Mouse (Mus musculus) retina, postnatal 1 day (tissue): ENCODE measurements around the gene Mob1b.
A peak's percentile ranks its signal among the peaks of the same experiment; 100 is the strongest.

Experiments
- DNase-seq: peaks from one replicate; pipeline ENCODE4 v3.0.0-alpha.2; 2012

The Mob1b gene

GRCm38 (mm10) chr5:88785059-88785458 lies 64.4 kb downstream of the Mob1b start:
- DNase-seq: no peak

DNA sequence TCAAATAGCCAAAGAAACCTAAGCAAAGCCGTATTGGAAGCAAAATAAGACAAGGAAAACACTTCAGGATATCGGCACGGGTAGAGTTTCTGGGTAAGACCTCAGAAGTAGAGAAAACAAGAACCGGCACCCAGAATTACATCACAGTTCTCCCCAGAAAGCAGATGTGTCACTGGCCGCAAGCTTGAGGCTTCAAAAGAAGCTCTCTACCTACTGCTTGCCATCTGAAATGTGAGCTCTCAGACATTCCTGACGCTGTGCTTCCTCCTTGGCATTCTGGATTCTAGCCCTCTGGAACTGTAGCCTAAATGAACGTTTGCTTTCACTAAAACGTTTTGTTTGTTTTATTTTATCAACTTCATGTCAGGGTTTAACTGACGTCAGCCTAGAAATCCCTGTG lies 70.0 kb downstream of the Mob1b start:
- no peak for DNase-seq

- DNase-seq: peak; percentile 67
Measured at GRCm38 (mm10) chr5:88791256-88792245, 70.9 kb downstream of the Mob1b start.

DNA sequence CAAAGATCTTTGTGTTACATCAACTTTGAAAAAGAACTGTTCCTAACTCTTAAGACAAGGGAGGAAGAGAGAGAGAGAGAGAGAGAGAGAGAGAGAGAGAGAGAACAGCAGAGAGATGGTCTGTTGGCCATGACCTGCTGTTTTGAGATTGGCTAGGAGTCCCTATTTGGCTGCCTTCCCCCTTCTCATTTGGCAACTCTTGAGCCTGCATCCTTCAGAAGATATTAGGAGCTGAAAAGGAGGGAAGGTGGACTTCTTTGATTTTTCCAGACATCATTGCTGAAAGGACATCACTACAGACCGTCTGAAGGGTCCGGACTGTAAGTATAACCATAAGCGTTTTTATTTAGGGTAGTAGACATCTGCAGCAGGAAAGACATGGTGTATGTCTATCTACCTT lies 73.0 kb downstream of the Mob1b start:
- DNase-seq: no peak

DNA sequence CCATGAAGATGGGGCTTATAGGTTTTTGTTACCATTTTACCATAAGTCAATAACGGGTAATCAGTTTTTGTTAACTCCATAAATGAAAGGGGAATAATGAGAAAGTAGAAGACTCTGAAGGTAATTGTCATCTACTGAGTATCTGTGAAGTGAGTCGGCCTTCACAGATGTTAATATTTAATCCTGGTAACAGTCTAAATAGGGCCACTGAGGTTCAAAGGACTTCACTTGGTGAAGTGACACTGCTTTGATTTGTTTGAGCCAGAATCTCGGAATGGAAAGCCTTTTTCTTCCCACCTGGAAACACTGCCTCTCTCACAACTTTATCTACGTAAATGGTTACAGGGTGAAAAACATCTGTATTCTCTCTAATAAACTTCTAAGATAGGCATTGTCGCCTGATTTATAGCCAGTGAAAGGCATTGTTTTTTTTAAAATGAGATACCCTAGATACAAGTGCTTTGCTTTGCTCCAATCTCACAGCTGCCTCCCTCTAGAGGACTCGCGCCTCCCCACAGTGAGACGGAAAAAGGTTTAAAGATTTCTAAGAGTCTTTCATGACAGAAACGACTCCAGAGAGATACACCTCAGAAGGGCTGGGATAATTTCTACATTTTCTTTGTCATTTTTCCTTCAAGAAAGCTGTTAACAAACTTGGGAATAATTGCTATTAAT lies 75.4 kb downstream of the Mob1b start:
- DNase-seq: no peak

DNA sequence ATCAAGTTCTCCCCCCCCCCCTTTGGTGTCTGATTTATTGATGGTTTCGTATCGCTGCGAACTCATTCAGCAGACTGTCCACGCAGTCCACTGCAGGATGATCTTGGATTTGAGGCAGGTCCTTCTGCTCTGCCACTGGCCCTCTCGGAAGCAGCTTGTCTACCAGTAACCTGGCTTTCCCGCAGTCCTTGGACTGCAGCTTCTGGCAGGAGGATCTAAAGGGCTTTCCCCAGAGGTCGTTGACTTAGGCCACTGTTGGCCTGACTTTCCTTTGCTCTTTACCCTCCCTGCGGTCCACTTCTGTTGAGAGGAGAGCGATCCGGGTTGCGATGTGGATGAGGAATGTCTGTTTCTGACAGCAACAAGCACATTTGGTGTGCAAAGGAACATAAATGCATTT lies 75.9 kb downstream of the Mob1b start:
- no peak for DNase-seq

GRCm38 (mm10) chr5:88797121-88797520 lies 76.5 kb downstream of the Mob1b start:
- no peak for DNase-seq

- no peak for DNase-seq
Measured at GRCm38 (mm10) chr5:88805616-88806015, 85.0 kb downstream of the Mob1b start.

DNA sequence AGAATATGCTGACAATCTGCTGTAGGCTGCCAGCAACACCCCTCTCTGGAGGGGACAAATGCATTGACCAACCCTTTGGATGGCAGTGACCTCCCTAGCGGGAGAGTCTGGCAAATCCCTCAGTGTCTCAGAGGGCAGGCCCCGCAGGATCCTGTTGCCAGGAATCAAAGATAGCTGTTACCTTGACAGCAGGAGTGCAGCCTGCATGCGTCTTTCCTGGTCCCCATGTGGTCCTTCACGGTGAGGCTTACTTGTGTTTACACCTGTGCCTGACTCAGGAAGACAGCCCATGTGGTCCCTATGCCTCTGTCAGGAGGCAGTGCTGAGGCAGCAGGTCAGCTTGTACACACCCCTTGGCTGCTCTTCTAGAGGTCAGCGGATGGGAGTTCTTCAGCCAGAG lies 85.6 kb downstream of the Mob1b start:
- no peak for DNase-seq

- no peak for DNase-seq
Measured at GRCm38 (mm10) chr5:88807342-88807741, 86.7 kb downstream of the Mob1b start.

DNA sequence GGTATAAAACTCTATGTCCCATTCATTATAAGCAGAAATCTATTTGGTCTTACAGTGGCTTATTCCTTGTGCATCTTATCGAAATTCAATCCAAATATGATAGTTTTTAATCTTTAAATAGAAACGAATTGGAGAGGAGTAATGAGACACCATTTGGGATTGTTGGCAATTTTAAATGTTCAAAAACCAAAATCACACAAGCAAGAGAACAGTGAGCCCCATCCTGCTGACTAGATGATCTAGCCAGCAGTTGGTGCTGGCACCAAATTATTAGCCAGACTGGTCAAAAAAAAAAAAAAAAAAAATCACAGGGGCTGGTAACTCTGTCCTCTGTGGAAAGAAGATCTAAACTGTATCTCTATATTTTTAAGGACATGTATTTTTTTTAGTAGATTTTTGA lies 92.5 kb downstream of the Mob1b start:
- no peak for DNase-seq
